Mouse (Mus musculus) splenic B cell, adult 2 months (primary cell): ENCODE data around the gene Diras1.
"Not testable (repeated sequence)": the region's sequence is repeated elsewhere in the genome, so short reads cannot be mapped to it uniquely, and the experiment has no call there.

Experiments
- DNase-seq: peaks from one replicate; pipeline ENCODE4 v3.0.0-alpha.2; 2011; ENCODE audit warnings: low read depth, low spot score
- H3K27me3 ChIP-seq: 2 replicates; pipeline ENCODE4 v1.6.1; 2012; ENCODE audit warnings: mild to moderate bottlenecking, low read length, moderate library complexity, mixed read lengths; ENCODE audit not compliant: control insufficient read depth, poor library complexity, insufficient read depth, severe bottlenecking
- H3K36me3 ChIP-seq: 2 replicates; pipeline ENCODE4 v1.6.1; 2012; ENCODE audit warnings: mild to moderate bottlenecking, low read length, moderate library complexity, mixed read lengths; ENCODE audit not compliant: control insufficient read depth, poor library complexity, insufficient read depth, severe bottlenecking

Diras1 gene

GRCm38 (mm10) chr10:81050645-81051044, 25.2 kb upstream of the Diras1 start:
- Histone ChIP-seq H3K36me3 (peaks cover 8% of the 10 kb centered on the region), H3K27me3 (no peaks in the 10 kb centered on the region)
- peak; percentile 57 for DNase-seq

DNA sequence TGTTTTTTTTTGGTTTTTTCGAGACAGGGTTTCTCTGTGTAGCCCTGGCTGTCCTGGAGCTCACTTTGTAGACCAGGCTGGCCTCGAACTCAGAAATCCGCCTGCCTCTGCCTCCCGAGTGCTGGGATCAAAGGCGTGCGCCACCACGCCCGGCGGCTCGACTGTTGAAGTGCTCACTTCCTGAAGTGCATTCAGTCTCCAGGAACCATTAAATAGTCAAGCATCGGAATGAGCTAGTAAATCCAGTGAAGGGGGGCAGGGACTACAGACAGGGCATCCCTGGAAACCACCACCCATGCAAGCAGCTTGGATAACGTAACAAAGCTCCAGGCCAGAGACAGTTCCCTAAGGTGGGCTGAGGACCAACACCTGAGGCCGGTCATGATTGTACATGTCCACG, 19.8 kb upstream of the Diras1 start:
- not testable (repeated sequence) for H3K36me3 ChIP-seq, DNase-seq, H3K27me3 ChIP-seq

- DNase-seq, result peak; percentile 82
- Histone ChIP-seq H3K36me3 (peaks cover 2% of the 10 kb centered on the region; the same call in 1 of the 2 replicates), H3K27me3 (no peaks in the 10 kb centered on the region)
Observed at GRCm38 (mm10) chr10:81041458-81042175, 16.2 kb upstream of the Diras1 start.

GRCm38 (mm10) chr10:81036988-81037580, 11.6 kb upstream of the Diras1 start, which contains the start of gene Slc39a3:
TSS of gene Slc39a3 (minus strand) at chr10:81037426.
- Histone ChIP-seq H3K27me3 (no peaks in the 10 kb centered on the region), H3K36me3 (no peaks in the 10 kb centered on the region; the same call in none of the 2 replicates)
- DNase-seq, result peak; percentile 99

- H3K36me3 ChIP-seq, result no peaks in the 10 kb centered on the region; the same call in none of the 2 replicates
- DNase-seq, result peak; percentile 57
- H3K27me3 ChIP-seq, result no peaks in the 10 kb centered on the region
Observed at GRCm38 (mm10) chr10:81036251-81036650, 10.8 kb upstream of the Diras1 start.

DNA sequence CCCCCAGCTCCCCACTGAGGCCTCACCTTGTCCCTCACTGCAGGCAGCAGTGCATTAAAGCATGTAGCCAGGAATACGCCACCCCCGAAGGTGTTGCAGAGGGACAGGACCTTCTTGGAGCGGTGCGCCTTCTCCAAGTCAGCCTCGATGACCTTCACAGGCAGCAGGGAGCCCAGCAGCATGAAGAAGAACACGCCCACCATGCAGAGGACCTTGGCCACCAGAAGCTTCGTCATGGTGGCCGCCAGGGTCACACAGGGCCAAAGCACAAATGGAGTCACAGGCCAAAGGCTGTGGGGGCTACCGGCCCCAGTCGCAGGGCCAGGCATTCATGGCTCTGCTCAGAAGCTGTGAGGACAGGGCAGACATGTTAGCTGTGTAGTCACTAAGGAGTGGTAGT, 8.1 kb upstream of the Diras1 start:
- no peak for DNase-seq
- no peaks in the 10 kb centered on the region for H3K27me3 ChIP-seq
- H3K36me3 ChIP-seq, result no peaks in the 10 kb centered on the region; the same call in none of the 2 replicates

DNA sequence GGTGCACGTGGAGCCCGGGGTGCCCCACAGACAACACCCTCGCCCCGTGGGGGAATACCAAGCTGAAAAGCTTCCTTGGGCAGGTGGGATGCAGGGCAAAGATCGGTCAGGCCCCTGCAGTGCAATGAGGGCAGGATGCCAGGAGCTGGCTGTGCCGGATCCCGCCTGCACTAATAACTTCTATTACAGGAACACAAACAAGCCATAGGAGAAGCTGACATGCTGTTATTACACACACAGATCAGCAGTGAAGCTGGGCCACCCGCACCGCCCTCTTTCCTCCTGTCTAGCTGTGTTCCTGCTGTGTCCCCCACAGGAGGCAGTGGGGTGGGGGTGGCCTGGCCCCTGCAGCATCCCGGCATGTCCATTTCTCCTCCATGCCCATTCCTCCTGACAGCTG, 3.6 kb upstream of the Diras1 start:
- DNase-seq, result no peak
- H3K36me3 ChIP-seq, result no peaks in the 10 kb centered on the region; the same call in none of the 2 replicates

DNA sequence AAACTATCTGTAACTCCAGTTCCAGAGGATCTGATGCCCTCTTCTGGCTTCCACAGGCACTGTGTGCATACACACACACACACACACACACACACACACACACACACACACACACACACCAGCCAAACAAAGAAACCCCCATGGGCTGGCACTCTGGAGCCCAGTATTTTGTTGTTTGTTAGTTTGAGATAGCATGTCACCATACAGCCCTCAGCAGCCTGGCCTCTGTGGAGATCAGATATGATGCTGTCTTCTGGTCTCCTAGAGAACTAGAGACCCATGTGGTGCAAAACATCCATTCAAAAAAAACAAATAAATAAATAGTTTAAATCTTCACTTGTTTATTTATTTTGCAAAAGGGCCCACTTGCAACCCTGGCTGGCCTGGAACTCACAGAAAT, 2.8 kb upstream of the Diras1 start:
- H3K27me3 ChIP-seq, result no peaks in the 10 kb centered on the region
- no peaks in the 10 kb centered on the region; the same call in 1 of the 2 replicates for H3K36me3 ChIP-seq
- no peak for DNase-seq

More for the DNA sequence above, 3.6 kb upstream of the Diras1 start:
- H3K27me3 ChIP-seq, result no peaks in the 10 kb centered on the region

GRCm38 (mm10) chr10:81027331-81027730, 1.9 kb upstream of the Diras1 start:
- DNase-seq, result no peak
- Histone ChIP-seq H3K27me3 (no peaks in the 10 kb centered on the region), H3K36me3 (no peaks in the 10 kb centered on the region; the same call in 1 of the 2 replicates)

- no peak for DNase-seq
Observed at GRCm38 (mm10) chr10:81026857-81027256, 1.4 kb upstream of the Diras1 start.

DNA sequence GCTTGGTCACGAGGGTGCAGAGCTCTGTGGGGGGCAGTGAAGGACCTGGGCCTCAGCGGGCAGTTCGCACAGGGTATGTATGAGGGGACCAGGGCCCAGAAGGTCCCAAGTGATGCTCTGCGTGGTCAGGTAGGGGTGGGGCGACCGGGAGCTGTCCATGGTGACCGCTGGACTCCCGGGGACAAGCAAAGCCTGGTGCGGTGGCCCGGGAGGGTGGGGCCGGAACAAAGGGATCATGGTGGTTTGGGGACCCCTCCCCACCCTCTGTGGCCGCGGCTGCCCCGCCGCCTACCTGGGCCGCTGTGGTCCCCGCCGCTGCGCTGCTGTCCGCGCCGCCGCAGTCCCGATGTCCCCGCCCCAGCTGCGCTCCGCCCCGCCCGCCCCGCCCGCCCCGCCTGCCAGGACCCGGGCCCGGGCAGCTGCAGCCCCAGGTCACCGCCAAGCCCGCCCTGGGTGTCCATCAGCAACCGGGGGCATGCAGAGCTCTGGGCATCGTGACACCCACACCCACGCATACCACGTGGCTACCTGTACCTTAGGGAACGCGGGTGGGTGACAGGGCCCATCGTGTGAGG, 328 bp downstream of the Diras1 start:
- Histone ChIP-seq H3K27me3 (no peaks in the 10 kb centered on the region), H3K36me3 (no peaks in the 10 kb centered on the region)
- DNase-seq, result no peak

More at GRCm38 (mm10) chr10:81026857-81027256, 1.4 kb upstream of the Diras1 start:
- Histone ChIP-seq H3K36me3 (no peaks in the 10 kb centered on the region; the same call in 1 of the 2 replicates), H3K27me3 (no peaks in the 10 kb centered on the region)

- DNase-seq, result no peak
- Histone ChIP-seq H3K36me3 (no peaks in the 10 kb centered on the region), H3K27me3 (no peaks in the 10 kb centered on the region)
Observed at GRCm38 (mm10) chr10:81024346-81024937, 1.0 kb downstream of the Diras1 start.

GRCm38 (mm10) chr10:81022744-81023143, 2.7 kb downstream of the Diras1 start:
- Histone ChIP-seq H3K27me3 (no peaks in the 10 kb centered on the region), H3K36me3 (no peaks in the 10 kb centered on the region)
- peak; percentile 35 for DNase-seq

GRCm38 (mm10) chr10:81021547-81022110, 3.8 kb downstream of the Diras1 start:
- Histone ChIP-seq H3K27me3 (no peaks in the 10 kb centered on the region), H3K36me3 (no peaks in the 10 kb centered on the region)
- no peak for DNase-seq
